Mouse (Mus musculus) liver (tissue): Measurements from ENCODE around the gene Slc24a3.

Source experiments
- DNase-seq: peaks from one replicate; pipeline ENCODE4 v3.0.0-alpha.2; 2020; ENCODE audit warnings: mixed read lengths

Gene Slc24a3

DNA sequence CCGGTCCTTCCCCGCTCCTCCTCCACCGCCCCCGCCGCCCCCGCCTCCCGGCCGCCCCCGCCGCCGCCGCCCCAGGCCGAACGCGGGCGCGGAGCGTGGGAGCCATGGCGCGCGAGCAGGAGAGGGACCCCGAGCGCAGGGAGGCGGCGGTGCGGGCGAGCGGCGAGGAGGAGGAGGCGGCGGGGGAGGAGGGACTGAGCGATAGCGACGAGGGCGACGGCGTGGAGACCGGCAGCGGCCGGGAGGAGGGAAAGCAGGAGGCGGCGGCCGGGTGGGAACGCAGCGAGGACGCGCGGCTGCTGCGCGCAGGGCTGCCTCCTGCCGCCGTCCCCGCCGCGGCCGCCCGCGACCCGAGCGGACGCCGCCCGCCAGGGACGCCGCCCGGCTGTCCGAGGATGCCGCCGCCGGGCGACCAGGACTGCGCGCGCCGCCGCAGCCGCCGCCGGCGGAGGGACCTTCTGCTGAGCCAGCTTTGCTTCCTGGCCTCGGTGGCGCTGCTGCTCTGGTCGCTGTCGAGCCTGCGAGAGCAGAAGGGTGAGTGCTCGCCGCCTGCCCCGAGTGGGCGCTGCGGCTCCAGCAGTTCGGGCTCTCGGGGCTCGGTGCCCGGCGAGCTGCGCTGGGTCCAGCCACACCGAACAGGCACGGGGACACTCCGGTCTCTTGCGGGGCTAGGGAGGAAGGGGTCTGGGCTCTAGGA lies at the start of gene Slc24a3:
Slc24a3 (plus strand) TSS at position 91 of the 697 bp plus-strand sequence.
- peak; percentile 82 for DNase-seq

DNA sequence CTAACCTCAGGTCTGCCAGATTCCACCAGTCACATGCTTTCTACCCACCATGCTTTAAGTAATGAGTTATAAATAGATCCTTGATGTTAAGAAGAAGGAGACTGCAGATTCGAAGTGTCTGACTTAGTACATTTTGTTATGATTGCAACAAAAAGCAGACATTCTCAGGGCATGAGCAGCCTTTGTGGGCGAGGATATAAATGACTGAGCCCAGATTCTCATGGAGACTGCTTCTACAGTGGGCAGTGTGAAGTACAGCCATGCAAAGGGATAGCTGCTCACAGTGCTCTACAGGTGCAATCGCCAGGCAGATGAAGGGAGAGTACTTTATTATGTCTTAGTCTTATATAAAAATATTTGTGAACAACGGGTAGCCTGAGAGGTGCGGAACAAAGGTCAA lies 49.8 kb upstream of the Slc24a3 start:
- no peak for DNase-seq

DNA sequence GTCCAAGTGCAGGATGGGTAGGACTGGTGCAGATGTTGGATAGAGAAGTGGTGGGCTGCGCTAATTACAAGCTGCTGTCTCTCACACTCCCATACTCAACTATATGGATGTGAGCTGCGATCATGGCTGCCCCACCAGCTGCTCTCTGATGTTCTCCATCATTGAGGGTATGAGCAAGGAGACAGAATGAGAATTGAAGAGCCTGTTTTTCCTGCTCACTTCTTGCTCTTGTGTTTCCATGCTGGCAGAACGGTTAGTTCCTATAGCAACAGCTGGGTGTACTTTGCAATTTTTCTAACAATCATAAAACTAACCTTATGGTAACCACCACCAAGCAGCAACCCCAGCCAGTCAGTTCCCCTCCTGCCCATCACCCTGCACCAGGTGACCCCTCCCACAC lies 39.8 kb upstream of the Slc24a3 start:
- no peak for DNase-seq

DNA sequence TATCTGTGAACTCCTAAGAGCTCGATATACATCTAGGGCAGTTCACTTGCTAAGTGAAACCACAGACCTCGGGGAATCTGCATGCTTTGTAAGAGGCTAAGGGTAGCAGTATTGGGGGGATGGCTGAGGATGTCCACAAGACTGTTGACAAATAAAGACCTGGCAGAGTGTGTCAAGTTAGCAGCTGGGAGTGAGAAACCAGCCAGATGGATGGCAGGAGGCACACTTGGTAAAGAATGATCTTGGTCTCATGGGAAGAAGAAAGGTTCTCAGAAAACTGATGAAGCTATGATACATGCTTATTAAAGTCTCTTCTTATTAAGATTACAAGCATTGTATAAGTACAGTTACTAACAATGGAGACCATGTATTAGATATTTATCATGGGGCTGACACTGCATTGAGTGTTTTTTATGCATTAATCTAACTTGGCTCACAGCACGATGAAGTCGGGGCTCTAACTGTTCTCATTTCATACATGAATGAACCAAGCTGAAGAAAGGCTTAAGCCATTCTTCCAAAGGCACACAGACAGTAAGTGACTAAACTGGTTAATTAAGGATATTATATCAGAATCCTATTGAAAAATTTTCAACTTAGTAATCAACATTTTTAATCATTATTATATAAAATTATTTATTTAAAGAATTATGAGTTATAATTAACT lies 30.8 kb upstream of the Slc24a3 start:
- no peak for DNase-seq

DNA sequence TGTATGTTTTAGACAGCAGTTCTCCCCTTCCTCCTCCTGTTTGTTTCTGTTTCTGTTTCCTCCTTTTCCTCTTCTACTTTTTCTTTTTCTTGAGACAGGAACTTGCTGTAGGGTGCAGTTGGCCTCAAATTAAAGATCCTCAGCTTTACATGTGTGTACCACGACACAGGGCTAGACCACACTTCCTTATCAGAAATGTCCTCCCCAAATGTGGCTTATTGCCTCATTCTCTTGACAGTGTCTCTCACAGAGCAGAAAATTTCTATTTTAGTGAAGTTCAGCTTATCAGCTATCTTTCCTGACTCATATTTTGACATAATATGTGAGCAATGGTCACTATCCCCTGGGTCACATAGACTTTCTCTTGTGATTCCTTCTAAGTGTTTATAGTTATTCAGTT lies 17.1 kb upstream of the Slc24a3 start:
- no peak for DNase-seq

DNA sequence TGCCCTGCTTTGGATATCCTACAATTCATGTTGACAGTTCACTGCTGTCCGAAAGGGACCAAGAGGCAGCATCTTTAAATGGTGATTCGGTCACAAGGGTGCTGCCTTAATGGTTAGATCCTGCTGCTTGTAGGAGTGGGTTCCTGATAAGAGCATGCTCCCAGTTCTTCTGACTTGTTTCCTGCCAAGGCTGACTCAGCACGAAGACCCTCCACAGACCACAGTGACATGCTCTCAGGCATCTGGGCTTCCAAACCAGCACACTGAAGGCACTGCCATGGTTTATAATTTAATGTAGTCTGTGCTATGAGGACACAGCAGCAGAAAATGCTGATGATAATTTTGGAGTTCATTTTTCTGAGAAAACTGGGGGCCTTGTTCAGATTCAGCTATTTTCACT lies 16.7 kb upstream of the Slc24a3 start:
- no peak for DNase-seq

DNA sequence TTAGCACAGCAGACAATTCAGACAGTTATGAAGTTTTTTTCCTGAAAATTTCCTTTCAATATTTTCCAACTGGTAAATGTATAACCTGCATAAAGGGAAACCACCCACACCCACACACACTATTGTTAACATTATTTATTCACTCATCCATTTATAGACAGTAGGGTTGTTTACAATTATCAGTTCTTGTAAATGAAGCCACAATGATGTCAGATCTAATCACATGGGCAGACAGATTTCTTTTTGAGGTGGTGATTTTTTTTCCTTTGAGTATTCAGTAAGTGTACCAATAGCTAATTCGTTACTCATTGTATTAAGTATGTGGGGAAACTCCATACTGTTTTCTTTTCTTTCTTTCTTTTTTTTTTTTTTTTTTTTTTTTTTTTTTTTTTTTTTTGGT lies 15.3 kb upstream of the Slc24a3 start:
- DNase-seq = no peak

DNA sequence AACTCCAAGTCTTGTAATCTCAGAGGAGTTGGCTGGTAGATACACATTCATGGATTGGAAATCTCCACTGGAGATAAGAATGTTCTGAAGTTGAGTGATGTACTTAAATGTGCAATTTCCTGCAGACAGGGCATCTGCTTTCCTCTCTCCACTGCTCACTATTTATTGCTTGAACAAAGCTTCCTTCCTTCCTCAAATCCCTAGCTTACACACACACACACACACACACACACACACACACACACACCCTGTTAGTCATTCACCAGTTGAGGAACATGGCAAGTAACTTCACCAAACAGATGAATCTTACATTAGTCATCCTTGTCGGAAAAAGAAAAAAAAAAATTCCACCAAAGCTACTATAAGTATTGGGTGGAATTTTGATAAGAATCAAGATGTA lies 8.6 kb upstream of the Slc24a3 start:
- DNase-seq = no peak

DNA sequence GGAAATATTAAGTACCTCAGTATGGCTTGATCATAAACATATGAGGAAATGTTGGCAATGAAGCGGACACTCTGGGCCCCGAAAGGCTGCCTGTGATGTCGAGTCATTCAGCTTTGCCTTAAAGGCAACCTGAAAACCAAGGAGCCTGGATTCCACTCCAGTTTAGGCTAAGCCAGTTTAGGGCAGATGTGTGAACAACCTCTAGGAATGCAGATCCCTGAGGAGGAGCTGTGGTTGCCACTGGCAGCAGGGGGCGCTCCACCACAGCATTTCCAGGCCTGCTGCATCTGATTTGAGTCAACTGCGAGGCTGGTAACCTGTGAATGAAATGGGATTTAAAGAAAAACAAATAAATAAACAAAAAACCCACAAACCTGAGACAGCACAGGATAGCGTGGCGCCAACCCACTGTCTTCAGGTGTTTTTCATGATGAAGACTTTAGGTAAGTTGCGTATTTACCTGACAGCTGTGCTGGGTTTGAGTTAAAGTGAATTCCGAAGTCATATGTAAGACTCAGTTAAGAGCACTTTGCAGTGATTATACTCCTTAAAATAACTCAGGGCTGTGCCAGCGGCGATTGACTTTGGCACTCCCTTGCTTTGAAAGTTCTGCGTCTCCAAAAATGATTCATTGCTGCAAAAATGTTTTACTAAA lies 6.4 kb upstream of the Slc24a3 start:
- DNase-seq = peak; percentile 77

DNA sequence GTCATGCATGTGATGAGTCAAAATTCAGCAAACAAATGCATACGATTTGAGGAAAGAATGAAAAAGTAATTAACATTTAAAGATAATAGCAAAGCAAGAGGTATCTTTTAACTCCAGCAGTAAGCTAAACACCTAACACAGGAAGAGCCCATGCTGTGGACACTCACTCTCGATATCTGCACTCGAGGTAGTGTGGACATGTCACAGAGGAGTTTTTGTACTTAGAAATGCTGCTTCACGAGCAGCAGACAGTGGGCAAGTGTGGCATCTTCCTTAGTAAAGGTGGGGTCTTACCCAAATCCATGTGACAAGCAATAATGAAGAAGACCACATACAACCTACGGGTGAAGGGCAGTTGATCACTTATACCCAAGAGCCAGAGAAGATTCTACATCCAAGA lies 3.5 kb upstream of the Slc24a3 start:
- no peak for DNase-seq

DNA sequence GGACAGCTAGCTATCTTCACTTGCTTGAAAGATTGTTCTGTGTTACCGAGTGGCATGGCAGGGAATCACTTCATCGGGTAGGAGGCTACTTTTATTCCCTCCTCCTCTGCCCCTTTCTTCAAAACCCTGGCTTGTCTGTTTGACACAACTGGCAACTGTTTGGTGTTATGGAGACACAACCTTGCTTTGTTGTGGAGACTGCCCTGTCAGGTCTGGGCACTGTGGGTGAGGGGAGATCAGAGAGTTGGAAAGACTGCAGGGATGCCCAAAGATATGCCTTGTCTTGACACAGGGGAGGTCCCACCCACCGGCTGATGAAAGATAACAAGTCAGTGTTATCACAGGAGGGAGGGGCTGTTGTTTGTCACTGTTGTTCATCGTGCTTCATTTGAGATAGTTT lies 3.0 kb upstream of the Slc24a3 start:
- no peak for DNase-seq

DNA sequence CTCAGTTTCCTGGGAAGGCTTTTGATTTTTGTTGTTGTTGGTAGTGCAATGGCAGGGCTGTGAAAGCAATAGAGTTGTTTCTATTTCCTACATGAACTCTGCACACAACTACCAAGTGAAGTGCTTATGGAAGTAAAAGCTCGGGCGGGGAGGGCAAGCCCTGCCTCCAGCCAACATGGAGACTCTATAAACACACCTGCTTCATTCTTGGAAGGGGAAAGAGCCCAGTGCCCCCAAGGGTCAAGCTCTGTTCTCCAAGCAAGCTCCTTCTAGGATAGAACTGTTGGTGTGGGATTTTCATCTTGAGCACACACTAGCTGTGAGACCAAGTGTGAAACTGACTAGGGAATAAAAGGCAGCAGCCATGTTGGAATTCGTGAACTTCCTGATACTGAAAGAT lies 2.5 kb upstream of the Slc24a3 start:
- DNase-seq = no peak

DNA sequence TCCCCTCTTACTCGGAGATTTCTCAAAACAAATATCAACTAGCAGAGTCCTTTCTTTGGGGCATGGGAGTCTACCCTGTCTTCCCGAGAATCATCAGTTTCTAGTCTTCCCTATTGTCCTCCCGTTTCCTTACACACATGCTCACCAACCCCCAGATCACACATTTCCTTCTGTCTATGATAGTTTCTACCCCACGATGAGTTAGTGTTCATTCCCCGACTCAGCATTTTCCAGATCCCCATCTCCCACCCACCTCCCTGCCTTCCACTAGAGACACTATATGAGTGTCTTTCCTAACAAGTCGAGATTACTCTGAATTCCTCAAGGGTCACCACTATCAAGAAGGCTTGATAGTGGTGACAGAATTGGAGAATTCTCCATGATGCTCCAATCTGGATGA lies 1.7 kb upstream of the Slc24a3 start:
- DNase-seq = no peak

DNA sequence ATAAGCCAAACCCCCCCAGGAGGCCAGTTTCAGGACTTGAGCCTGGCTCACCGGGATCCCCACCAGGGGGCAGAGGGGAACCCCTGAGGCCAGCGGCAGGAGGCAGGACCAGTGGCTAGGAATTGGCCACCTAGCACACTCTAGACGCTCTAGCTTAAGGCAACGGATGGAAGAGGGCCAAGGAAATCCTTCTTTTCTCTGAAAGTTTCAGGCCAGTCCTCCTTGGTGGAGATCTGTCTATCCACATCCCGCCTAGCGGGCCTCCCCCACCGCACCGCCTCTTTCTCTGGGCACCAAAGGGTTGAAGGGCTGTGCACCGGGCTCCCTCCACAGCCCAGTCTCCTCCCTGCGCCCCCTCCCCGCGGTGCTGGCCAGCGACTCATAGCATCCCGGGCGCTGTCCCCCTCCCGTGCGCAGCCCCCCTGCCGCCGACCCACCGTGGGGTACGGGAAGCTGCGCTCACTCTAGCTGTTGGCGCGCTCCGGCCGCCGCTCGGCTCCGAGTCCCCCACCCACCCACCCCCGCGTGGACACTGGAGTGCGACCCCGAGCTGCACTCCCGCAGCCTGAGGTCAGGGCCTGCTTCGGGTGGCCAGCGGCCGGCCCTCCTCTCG lies 397 bp upstream of the Slc24a3 start:
- peak; percentile 69 for DNase-seq

DNA sequence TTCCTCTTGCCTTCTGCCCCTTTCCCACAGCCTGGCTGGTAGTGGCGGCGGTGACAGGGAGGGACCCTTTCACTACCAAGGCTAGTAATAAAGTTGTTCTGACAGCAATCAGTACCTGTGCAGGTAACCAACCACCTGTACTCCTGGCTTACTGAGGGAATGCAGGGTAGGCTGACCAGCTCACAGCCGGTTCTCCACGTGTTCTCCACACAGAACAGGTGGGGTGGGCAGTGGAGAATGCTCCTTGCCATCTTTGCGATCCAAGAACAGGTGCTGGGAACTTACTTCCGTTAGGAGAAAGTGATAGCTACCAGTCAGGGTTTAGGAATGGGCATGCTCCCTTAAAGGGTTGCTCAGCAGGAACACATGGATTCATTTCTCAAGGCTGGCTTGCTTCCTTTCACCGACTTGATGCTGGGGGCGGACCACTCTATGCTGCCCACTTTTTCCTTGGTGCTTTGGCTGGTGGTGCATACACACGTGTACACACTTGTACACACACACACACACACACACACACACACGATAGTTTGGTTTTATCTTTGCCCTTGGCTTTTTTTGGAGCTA lies 934 bp downstream of the Slc24a3 start:
- no peak for DNase-seq

DNA sequence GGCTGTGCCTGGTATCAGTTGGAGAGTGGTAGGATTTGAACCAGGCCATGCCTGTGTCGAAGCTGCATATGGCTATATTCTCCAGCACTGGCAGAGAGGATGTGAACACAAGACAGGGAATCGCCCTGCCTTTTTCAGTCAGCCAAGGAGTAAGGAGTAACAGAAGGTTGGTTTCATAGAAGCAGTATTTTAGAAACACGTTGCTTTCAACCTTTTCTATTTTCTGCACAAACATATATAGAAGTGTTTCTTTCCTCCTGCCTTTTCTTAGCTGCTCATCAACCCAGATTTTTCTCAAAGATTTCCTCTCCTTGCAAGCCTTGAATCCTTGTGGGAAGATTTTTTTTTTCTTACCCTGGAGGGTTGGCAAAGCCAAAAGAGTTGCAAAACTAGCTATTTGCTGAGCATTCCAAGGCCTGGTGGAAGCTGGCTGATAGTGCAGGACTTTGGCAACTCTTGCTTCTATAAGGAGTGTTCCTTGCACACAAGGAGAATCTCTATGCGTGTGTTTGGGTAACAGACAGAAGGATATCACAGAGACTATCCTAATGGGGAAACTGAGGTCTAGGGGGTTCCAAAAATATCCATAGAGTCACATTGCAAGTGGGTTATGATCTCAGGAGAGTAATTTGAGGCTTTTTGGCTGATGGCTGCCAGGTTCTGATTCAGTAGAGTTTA lies 5.6 kb downstream of the Slc24a3 start:
- no peak for DNase-seq

DNA sequence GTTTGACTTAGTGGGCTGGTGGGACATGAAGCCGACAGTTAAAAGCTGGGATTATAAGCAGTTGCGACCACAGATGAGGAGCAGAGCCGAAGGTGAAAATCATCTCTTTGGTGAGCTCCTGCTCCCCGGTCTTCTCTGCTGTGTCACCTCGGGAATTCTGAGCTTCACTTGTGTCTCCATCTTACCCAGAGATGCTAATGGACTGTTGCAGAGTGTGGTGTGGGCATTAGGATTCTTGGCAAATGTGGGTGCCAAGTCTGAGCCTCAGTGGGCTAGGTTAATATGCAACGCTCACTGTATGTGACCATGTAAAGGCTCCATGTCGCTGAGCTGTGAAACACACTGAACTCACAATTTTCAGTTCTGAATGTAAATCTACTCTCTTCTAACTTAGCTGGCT lies 7.5 kb downstream of the Slc24a3 start:
- DNase-seq = no peak

DNA sequence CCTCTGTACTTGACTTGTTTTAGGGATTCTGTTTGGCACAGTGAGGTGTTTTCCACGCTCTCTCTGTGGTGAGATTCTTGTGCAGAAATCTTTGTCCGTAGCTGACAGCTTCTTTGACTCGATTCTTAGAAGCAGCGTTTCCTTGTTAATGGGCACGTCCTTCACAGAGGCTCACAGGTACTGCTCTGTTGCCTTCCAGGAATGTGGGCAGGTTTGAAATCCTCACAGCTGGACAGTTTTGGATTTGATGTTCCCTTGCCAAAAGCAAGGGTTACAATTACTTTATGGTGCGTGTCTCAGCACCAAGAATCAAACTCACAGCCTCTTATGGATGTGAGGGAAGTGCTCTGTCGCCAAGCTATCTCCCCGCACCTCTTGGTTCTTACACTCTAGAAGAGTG lies 14.9 kb downstream of the Slc24a3 start:
- no peak for DNase-seq

DNA sequence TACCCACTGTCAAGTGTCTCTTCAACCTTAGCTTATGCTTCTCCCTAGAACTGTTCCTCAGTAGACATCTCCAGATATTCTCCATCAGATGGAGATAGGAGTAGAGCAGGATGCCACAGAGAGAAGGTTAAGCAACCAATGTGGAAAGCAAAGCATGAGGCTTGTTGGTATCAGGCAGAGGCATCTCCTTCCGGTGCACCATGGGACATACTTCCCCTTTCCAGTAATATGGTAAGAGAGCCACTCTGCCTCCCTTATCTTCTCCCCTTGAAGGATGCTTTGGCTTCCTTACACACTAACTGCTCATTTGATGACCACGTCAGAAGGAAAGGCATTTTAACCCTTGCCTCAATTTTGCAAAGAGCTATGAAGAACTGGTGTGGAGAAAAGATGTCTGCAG lies 21.3 kb downstream of the Slc24a3 start:
- DNase-seq = peak; percentile 5

DNA sequence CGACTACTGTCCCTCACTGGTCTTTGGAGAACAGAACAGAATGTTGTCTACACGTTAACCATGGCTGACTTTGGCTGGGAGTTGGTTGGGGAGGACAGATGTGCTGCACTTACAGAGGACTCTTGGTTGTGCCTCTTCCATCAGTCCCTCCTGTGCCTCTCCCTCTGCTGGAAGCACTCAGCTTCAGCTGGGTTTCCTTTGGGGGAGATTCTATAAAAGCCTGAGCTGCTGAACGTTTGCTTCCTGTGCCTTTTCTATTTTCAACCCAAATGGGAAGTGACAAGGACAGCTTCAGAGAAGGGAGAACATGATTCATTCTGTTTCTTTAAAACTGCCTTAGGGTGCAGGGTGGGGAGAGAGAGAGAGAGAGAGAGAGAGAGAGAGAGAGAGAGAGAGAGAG lies 28.5 kb downstream of the Slc24a3 start:
- DNase-seq = no peak

DNA sequence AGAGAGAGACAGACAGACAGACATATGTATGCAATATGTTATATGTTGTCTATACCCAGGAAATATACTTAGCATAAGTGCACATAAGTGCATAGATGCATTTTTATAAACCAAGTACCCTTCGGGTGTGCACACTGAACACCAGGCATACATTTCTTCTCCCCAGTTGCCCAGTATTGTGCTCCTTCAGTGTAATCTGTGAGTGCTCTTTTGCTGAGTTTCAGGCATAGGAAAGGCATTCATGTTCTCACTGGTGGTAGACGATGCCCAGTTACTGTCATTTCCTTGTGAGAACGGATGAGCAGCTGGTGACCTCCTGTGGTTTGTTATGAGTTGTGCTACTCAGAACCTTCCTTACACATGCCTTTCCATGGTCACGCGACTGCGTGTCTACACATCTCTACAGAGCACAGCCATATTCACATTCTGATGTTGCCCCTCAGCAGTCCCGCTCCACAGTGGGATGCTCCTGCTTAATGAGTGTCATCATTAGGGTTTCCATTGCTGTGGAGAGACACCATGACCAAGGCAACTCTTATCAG lies 29.0 kb downstream of the Slc24a3 start:
- no peak for DNase-seq

DNA sequence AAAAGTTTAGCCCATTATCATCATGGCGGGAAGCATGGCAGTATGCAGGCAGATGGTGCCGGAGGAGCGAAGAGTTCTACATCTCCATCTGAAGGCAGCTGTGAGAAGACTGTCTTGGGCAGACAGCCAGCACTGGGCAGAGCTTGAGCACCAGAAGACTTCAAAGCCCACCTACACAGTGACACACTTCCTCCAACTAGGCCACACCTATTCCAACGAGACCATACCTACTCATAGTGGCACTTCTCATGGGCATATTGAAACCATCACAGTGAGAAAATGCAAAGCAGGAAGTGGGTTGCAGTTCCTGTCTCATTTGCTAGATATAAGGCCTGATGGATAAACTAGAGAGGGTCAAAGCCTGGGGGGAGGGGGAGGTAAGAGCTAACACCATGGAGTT lies 29.5 kb downstream of the Slc24a3 start:
- no peak for DNase-seq

DNA sequence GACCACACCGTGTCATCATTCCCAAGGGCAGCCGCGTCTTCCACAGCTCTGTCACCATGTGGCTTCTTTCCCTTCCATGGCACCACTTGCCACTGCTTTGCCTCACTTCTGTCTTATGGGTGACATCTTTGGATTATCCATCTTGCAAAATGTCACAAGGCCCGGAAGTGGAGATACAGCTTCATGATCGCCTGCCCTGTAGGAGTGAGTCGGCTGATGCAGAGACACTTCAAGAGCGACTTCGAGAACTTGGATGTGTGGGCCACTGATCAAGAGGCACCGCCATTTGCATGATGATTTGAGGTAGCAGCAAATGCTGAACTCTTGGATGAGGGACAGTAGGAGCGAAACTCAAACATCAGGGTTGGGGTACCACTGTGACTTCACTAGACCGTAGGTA lies 46.0 kb downstream of the Slc24a3 start:
- no peak for DNase-seq
